Mouse (Mus musculus) limb, embryonic 14.5 days (tissue): Measurements from ENCODE around the gene Myh7b. TPM values are rescaled to one million over a fixed set of nuclear protein-coding genes. Genes with fewer than 3 reads are reported as not detected.

ENCODE experiments used
- ATAC-seq: fragments of 200-750 bp; cut with Nextera tagmentation; 2 replicates; pipeline ENCODE4 v1.8.0; 2017; ENCODE audit warnings: low read depth, moderate number of reproducible peaks, moderate TSS enrichment; ENCODE audit not compliant: low FRiP score
- DNase-seq: peaks from one replicate; pipeline ENCODE4 v3.0.0-alpha.2; 2015; ENCODE audit warnings: low spot score
- H3K27ac ChIP-seq: fragments of 300-500 bp; sonication (generic); replicated peaks from 2 replicates; pipeline ENCODE4 v1.5.1; 2014; ENCODE audit warnings: low read depth, mild to moderate bottlenecking, low read length, moderate library complexity, mixed read lengths
- H3K27me3 ChIP-seq: fragments of 300-500 bp; sonication (generic); 2 replicates; pipeline ENCODE4 v1.6.1; 2014; ENCODE audit warnings: low read length, mixed read lengths; ENCODE audit not compliant: control insufficient read depth, insufficient read depth
- H3K36me3 ChIP-seq: fragments of 300-500 bp; sonication (generic); 2 replicates; pipeline ENCODE4 v1.6.1; 2014; ENCODE audit warnings: mild to moderate bottlenecking, low read length, moderate library complexity, mixed read lengths; ENCODE audit not compliant: control insufficient read depth, insufficient read depth
- H3K4me1 ChIP-seq: fragments of 300-500 bp; sonication (generic); 2 replicates; pipeline ENCODE4 v1.6.1; 2014; ENCODE audit warnings: antibody characterized with exemption, low read length, mixed read lengths; ENCODE audit not compliant: control insufficient read depth, insufficient read depth
- H3K4me2 ChIP-seq: fragments of 300-500 bp; sonication (generic); replicated peaks from 2 replicates; pipeline ENCODE4 v1.6.1; 2014; ENCODE audit warnings: low read depth, mild to moderate bottlenecking, low read length, moderate library complexity; ENCODE audit not compliant: severe bottlenecking
- H3K4me3 ChIP-seq: fragments of 300-500 bp; sonication (generic); replicated peaks from 2 replicates; pipeline ENCODE4 v1.5.1; 2014; ENCODE audit warnings: low read length
- H3K9ac ChIP-seq: fragments of 300-500 bp; sonication (generic); 2 replicates; pipeline ENCODE4 v1.6.1; 2014; ENCODE audit warnings: mild to moderate bottlenecking, low read depth, low read length, moderate library complexity; ENCODE audit not compliant: severe bottlenecking
- H3K9me3 ChIP-seq: fragments of 300-500 bp; sonication (generic); 2 replicates; pipeline ENCODE4 v1.6.1; 2016; ENCODE audit warnings: low read length; ENCODE audit not compliant: control insufficient read depth
- POLR2A ChIP-seq: fragments of 200-500 bp; IDR thresholded peaks from 2 replicates; pipeline ENCODE4 v1.8.0; 2012; ENCODE audit warnings: inconsistent platforms, mild to moderate bottlenecking, moderate library complexity, borderline replicate concordance; ENCODE audit not compliant: insufficient read depth, insufficient read length; ENCODE audit errors: extremely low read depth
- WGBS: fragments of 180-500 bp; shearing (Covaris S2); extraction: QIAGEN DNeasy Blood & Tissue Kit; methylation state at CpG from one replicate; pipeline ENCODE4 v1.1.7; 2014; 5-methylcytosine and 5-hydroxymethylcytosine counted together
- polyA plus RNA-seq, 2 experiments: library from polyadenylated mRNA; depleted of rRNA in 1 of 2; stranded (reverse) in 1 of 2; unstranded in 1 of 2; fragments of >200 nt; fragmentation: Nextera tagmentation in 1 of 2; extraction: Ambion mirVana in 1 of 2; gene quantifications; 2 replicates each; pipeline versions ENCODE4 v1.2.1 to v1.2.3; 2012 to 2014

Gene Myh7b
- polyA plus RNA-seq, 2 experiments, result 5.0 to 27.0 TPM

DNA sequence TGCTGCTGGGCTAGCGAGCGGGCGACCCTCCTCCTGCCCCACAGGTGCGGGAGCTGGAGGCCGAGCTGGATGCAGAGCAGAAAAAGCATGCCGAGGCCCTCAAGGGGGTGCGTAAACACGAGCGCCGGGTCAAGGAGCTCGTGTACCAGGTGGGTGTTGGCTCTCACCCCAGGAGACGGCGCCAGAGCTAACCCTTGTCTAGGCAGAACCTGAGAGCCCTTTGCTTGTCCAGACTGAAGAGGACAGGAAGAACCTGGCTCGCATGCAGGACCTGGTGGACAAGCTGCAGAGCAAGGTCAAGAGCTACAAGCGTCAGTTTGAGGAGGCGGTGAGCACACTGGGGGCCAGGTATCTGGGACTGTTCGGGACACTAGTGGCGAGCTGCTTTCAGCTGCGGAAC, 22.1 kb downstream of the Myh7b start:
- H3K27me3 ChIP-seq, result peaks cover 54% of the 10 kb centered on the region
- DNase-seq, result no peak

GRCm38 (mm10) chr2:155633731-155634130, 22.7 kb downstream of the Myh7b start:
- peaks cover 48% of the 10 kb centered on the region for H3K27me3 ChIP-seq
- ATAC-seq (no peak), DNase-seq (no peak)
- no peak overlapping the region for H3K4me3 ChIP-seq
- no peaks in the 10 kb centered on the region for H3K4me1 ChIP-seq
- TF ChIP-seq POLR2A, result no peak
- peaks cover 88% of the 10 kb centered on the region for H3K36me3 ChIP-seq
- no peak overlapping the region for H3K27ac ChIP-seq
- no peak overlapping the region for H3K9ac ChIP-seq
- no peak overlapping the region for H3K4me2 ChIP-seq
- no peaks in the 10 kb centered on the region for H3K9me3 ChIP-seq
- 89% methylated on average over 9 of the region's 9 CpGs for whole genome bisulfite sequencing

More for the DNA sequence above, 22.1 kb downstream of the Myh7b start:
- no peaks in the 10 kb centered on the region for H3K4me1 ChIP-seq
- no peak overlapping the region for H3K9ac ChIP-seq
- no peaks in the 10 kb centered on the region for H3K9me3 ChIP-seq
- H3K4me2 ChIP-seq, result no peak overlapping the region
- no peak for TF ChIP-seq POLR2A
- H3K27ac ChIP-seq, result no peak overlapping the region
- no peak overlapping the region for H3K4me3 ChIP-seq
- no peak for ATAC-seq
- H3K36me3 ChIP-seq, result peaks cover 82% of the 10 kb centered on the region
- 69% methylated on average over 16 of the region's 19 CpGs for WGBS

DNA sequence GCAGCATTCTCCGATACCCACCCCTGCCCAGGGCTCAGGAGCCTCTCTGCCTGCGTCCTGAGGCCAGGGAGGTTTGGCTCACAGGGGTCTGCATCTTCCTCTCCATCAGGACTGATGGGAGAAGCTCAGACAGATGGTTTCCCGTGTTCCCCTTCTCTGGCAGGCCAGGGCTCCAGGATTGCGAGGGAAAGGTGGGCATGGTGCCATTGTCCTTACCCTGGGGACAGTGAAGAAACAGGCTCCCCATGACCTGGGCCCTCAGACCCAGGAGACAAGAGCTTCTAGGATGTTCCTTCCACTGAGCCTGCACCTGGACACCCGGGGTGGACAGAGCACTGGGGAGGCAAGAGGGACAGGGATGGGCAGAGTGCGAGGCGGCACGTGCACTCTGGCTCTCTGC, 23.6 kb downstream of the Myh7b start:
- Histone ChIP-seq H3K4me1 (no peaks in the 10 kb centered on the region), H3K9me3 (no peaks in the 10 kb centered on the region), H3K9ac (no peak overlapping the region), H3K4me3 (no peak overlapping the region), H3K36me3 (peaks cover 96% of the 10 kb centered on the region), H3K4me2 (no peak overlapping the region), H3K27me3 (peaks cover 40% of the 10 kb centered on the region), H3K27ac (no peak overlapping the region)
- ATAC-seq (no peak), DNase-seq (no peak)
- TF ChIP-seq POLR2A, result no peak
- WGBS, result 98% methylated on average over 8 of the region's 8 CpGs

DNA sequence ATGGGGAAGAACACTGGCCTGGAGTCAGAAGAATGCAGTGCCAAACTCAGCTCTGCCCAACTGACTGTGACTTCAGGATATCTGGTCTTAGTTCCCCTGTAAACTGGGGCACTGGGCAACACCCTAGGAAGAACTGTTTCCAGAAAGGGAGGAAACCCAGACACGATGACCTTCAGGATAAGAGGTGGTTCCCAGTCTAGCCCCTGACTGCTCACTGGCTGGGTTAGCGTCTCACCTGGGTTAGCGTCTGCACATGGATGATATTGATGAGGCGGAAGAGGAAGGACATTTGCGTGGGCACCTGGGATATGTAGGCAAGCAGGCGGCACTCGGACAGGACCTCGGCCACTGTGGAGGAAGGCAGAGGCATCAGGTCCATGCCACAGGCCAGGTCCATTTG, 24.9 kb downstream of the Myh7b start:
- H3K9me3 ChIP-seq, result no peaks in the 10 kb centered on the region
- peaks cover 100% of the 10 kb centered on the region for H3K36me3 ChIP-seq
- H3K27me3 ChIP-seq, result peaks cover 26% of the 10 kb centered on the region
- H3K9ac ChIP-seq, result no peak overlapping the region
- ATAC-seq (no peak), DNase-seq (no peak)
- H3K27ac ChIP-seq, result no peak overlapping the region
- no peaks in the 10 kb centered on the region for H3K4me1 ChIP-seq
- no peak overlapping the region for H3K4me3 ChIP-seq
- 97% methylated on average over 8 of the region's 8 CpGs for WGBS
- no peak overlapping the region for H3K4me2 ChIP-seq
- TF ChIP-seq POLR2A, result no peak

DNA sequence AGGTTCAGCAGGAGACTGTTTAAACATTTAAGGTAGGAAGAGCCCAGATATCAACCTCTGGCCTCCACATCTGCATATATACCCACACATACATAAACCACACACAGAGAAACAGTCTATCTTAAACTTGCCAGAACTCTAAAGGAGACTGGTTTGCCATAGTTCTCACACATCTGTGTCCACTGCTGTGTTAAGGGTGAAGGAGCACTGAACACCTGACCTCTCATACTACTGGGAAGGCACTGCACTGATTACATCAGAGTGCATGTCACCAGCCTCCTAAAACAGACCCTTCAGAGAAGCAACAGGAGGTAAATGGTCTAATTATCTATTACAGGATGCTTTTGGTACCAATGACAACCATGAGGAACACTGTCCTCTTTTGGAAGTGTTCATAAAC, 25.9 kb downstream of the Myh7b start:
- Histone ChIP-seq H3K4me3 (no peak overlapping the region), H3K27ac (no peak overlapping the region), H3K4me1 (no peaks in the 10 kb centered on the region), H3K4me2 (no peak overlapping the region), H3K36me3 (peaks cover 100% of the 10 kb centered on the region), H3K9ac (no peak overlapping the region), H3K9me3 (no peaks in the 10 kb centered on the region), H3K27me3 (peaks cover 17% of the 10 kb centered on the region)
- no peak for ATAC-seq
- TF ChIP-seq POLR2A, result no peak
- DNase-seq, result no peak

DNA sequence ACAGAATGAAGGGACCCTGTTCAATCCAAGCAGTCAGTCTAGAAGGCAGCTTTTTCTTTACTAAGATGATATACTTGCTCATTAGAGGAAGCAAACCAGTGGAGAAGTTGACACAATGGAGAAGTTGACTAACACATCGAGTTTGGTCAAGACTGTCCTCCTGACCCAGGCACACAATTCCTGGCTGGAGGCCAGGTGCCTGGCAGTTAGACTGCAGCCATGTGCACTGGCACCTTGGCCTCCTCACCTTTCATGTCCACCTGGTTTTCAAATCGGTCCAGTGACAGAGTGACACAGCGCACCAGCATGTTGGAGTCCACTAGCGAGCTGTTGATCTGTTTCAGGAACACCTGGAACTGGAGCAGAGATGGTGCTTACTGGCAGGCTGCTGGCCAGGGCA, 26.4 kb downstream of the Myh7b start:
- H3K9me3 ChIP-seq, result no peaks in the 10 kb centered on the region
- no peak overlapping the region for H3K9ac ChIP-seq
- no peak overlapping the region for H3K4me2 ChIP-seq
- no peak overlapping the region for H3K27ac ChIP-seq
- H3K36me3 ChIP-seq, result peaks cover 100% of the 10 kb centered on the region
- ATAC-seq (no peak), DNase-seq (no peak)
- 90% methylated on average over 4 of the region's 4 CpGs for WGBS
- peaks cover 11% of the 10 kb centered on the region for H3K27me3 ChIP-seq
- TF ChIP-seq POLR2A, result no peak
- H3K4me1 ChIP-seq, result no peaks in the 10 kb centered on the region
- no peak overlapping the region for H3K4me3 ChIP-seq
